Mouse (Mus musculus): ENCODE measurements at regions not wholly inside any gene's neighbourhood (a gene's known extent, or its start where the extent isn't known, plus 50 kb on each side); places are given as distances from the start of the nearest gene placed in this dataset.

- ATAC-seq (replicated peaks; ENCODE audit: insufficient number of reproducible peaks, low FRiP score, low TSS enrichment, poor library complexity, severe bottlenecking), result no peak
Observed at GRCm38 (mm10) chr7:136275651-136276050, 559.5 kb upstream of the Mki67 start.

DNA sequence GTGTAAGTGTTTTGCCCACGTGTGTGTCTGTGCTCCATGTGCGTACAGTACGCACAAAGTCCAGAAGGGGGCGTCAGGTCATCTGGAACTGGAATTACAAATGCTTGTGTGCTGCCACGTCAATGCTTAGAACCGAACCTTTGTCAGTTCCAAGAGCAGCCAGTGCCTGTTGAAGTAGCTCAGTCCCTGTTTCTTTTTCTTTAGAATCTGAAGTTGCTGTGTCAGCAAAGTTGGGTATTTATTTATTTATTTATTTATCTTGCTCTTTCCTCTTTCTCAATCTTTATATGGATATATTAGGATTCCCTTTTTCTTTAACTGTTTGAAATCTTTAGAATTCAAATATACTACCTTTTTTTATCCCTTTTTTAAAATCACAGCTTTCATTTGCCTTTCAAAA lies 567.6 kb upstream of the Mki67 start:
- no peak for ATAC-seq (replicated peaks; ENCODE audit: insufficient number of reproducible peaks, low FRiP score, low TSS enrichment, poor library complexity, severe bottlenecking)

GRCm38 (mm10) chr7:136285606-136286005 lies 569.4 kb upstream of the Mki67 start:
- ATAC-seq (replicated peaks; ENCODE audit: insufficient number of reproducible peaks, low FRiP score, low TSS enrichment, poor library complexity, severe bottlenecking), result no peak

DNA sequence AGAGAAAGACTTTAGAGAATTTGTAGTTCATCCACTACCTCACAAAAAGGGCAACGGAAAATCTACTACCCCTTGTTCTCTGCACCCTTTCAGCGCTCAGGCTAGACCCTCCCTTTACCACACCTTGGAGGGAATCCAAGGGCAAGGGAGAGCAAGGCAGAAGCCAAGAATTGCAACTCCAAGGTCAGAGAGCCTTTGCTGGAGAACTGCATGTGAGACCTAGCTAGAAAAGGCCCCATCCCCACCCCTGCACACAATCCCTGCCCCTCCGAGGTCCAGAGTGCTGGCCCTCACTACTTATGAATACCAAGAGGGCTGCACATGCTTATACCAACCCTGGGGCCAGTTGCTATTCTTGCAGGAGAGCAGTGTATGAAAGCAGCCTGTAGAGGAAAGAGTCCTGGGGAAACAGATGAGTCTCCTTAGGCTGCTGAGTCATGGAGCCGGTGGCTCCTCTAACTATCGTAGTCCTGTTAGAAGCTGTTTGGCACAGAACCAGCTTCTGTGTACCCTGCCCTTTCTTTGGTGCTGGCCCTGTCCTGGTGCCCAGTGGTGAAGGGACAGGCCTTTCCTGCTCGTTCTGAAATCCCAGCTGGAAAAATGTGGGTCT lies 577.5 kb upstream of the Mki67 start:
- ATAC-seq (replicated peaks; ENCODE audit: insufficient number of reproducible peaks, low FRiP score, low TSS enrichment, poor library complexity, severe bottlenecking), result no peak

GRCm38 (mm10) chr7:136294445-136294844 lies 578.3 kb upstream of the Mki67 start:
- ATAC-seq (replicated peaks; ENCODE audit: insufficient number of reproducible peaks, low FRiP score, low TSS enrichment, poor library complexity, severe bottlenecking), result no peak

- ATAC-seq (replicated peaks; ENCODE audit: insufficient number of reproducible peaks, low FRiP score, low TSS enrichment, poor library complexity, severe bottlenecking), result no peak
Observed at GRCm38 (mm10) chr7:136297901-136298513, 581.8 kb upstream of the Mki67 start.

DNA sequence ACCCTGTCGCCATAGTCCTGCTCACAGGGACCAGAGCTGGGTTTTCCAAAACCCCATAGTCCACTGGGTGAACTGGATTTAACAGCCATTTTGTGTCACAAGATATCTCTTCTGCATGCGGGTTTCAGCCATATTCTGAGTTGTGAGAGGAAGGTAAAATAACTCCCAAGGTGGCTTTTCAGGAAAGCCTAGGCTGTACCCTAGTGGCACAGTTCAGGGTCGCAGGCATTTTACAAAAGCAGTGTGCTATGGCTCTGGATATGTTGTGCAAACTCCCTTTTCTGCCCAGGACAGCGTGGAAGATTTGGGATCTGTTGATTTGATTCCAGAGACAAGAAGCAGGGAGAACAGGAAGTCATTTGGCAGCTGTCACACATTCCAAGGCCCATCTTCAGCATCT lies 588.3 kb upstream of the Mgmt start:
- ATAC-seq (replicated peaks; ENCODE audit: insufficient number of reproducible peaks, low FRiP score, low TSS enrichment, poor library complexity, severe bottlenecking), result no peak

- ATAC-seq (replicated peaks; ENCODE audit: insufficient number of reproducible peaks, low FRiP score, low TSS enrichment, poor library complexity, severe bottlenecking), result peak; percentile 43; the same call in 1 of the 2 replicates
Observed at GRCm38 (mm10) chr7:136308765-136309164, 585.6 kb upstream of the Mgmt start.

DNA sequence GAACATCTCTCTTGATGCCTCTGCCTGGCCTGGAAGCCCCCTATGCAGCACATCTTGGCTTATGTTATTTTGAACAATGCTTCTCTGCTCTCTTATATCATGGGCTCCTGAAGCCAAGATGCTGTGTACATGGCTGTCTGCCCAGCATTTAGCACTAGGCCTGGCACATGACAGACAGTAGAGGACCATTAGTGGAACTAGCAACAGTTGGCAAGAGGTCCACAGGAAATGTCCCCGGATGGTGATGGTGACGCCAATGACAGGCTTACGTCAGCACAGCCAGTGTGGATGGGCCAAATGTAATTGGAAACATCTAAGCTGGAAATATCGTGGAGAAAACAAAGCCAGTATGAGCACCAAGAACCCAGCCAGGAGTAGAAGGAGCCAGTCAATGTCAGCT lies 567.1 kb upstream of the Mgmt start:
- ATAC-seq (replicated peaks; ENCODE audit: insufficient number of reproducible peaks, low FRiP score, low TSS enrichment, poor library complexity, severe bottlenecking), result no peak

- no peak for ATAC-seq (replicated peaks; ENCODE audit: insufficient number of reproducible peaks, low FRiP score, low TSS enrichment, poor library complexity, severe bottlenecking)
Observed at GRCm38 (mm10) chr7:136330431-136330830, 564.0 kb upstream of the Mgmt start.

DNA sequence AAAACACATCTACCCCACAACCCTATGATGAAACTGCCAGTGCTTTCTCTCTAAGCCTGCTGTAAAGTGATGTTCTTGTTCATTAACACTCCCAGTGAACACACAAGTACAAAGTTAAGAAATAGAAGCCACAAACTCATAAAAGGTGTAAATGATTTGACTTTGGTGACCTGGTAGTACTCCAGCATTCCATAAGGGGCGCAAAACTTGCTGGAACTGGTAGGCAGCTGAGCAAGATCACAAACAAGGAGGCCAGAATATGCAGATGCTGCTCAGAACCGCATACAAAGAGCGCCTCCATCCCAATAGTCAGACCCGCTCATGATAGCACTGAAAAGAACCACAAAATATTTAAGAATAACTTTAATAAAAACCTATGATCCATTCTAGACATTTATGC lies 561.6 kb upstream of the Mgmt start:
- no peak for ATAC-seq (replicated peaks; ENCODE audit: insufficient number of reproducible peaks, low FRiP score, low TSS enrichment, poor library complexity, severe bottlenecking)

GRCm38 (mm10) chr7:136341599-136342210 lies 552.7 kb upstream of the Mgmt start:
- no peak for ATAC-seq (replicated peaks; ENCODE audit: insufficient number of reproducible peaks, low FRiP score, low TSS enrichment, poor library complexity, severe bottlenecking)

DNA sequence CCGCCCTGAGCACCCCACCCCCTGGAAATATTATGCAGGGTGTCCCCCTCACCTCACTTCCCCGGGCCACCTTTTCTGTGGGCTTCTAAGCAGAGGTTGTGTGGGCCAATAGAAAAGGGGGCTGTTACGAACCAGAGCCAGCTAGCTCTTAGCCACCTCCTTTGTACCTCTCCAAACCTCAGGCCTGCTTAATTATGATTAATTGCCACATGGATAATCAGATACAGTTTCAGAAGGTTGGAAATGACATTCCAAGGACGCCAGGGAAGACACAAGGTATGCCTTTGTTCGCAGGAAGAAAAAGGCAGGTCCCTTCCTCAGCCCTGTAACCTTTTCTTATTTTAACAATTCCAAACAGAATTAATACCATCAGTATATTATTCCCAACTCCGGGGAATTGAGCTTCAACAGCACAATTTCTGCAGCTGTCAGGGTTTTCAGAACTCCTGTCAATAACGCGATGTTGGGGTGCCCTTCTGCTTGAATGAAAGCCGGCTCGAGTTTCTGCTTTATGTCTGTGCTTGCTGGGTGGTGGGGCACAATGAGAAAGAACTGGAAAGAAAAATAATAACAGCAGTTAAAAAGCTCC lies 552.1 kb upstream of the Mgmt start:
- no peak for ATAC-seq (replicated peaks; ENCODE audit: insufficient number of reproducible peaks, low FRiP score, low TSS enrichment, poor library complexity, severe bottlenecking)

DNA sequence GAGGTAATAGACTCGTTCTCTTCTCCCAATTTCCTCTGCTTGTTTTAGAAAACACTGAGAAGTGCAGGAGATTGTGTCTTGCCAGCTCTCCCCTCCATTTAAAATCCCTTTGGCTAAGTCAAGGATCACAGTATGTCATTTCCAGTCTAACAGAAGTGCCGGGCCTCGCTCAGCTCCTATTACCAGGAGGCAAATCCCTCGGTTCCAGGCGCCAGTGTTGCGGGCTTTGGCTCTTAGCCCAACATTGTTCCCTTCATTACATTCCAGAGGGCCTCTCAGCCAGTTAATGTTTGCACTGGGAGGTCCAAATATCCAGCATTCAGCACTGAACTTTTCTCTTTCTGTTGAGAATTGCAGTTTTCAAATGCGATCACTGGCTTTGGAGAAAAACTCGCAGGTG lies 551.6 kb upstream of the Mgmt start:
- ATAC-seq (replicated peaks; ENCODE audit: insufficient number of reproducible peaks, low FRiP score, low TSS enrichment, poor library complexity, severe bottlenecking), result no peak

- ATAC-seq (replicated peaks; ENCODE audit: insufficient number of reproducible peaks, low FRiP score, low TSS enrichment, poor library complexity, severe bottlenecking), result no peak
Observed at GRCm38 (mm10) chr7:136343494-136343893, 550.9 kb upstream of the Mgmt start.

DNA sequence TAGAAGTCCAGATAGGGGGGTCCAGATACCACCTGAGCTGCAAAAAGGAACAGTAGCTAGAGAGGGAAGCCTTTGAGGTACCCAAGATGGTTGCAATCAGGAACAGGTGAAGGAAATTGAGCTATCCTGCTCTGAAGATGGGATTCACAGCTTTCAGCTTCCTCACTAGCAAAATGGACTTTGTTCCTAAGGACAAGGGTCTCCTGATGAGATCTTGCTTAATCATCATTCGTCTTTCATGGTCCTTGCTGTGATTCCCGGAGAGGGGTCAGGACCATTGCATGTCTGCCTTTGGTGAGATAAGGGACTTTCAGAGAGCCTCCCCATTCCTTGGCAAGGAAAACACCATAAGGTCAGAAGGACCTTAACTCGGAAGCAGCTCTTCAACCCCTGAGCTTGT lies 549.4 kb upstream of the Mgmt start:
- ATAC-seq (replicated peaks; ENCODE audit: insufficient number of reproducible peaks, low FRiP score, low TSS enrichment, poor library complexity, severe bottlenecking), result no peak

DNA sequence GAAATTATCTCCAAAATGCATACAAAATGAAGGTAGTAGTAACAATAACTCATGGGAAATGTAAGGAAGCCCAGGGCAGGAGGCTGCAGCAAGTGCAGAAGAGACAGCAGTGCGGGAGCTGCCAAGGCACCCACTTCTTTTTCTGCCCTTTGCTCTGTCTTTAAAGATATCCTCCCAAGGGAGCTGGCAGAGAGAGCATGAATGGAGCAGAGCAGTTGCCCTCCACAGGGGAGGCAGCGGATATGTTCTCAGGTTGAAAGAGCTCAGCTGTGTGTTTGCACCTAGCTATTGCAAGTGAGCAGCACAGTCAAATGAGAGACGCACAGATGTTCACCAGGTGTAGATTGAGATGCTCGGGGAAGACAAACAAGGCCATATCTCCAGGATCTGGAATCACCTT lies 547.9 kb upstream of the Mgmt start:
- no peak for ATAC-seq (replicated peaks; ENCODE audit: insufficient number of reproducible peaks, low FRiP score, low TSS enrichment, poor library complexity, severe bottlenecking)

GRCm38 (mm10) chr7:136348309-136348708 lies 546.1 kb upstream of the Mgmt start:
- ATAC-seq (replicated peaks; ENCODE audit: insufficient number of reproducible peaks, low FRiP score, low TSS enrichment, poor library complexity, severe bottlenecking), result no peak

- no peak for ATAC-seq (replicated peaks; ENCODE audit: insufficient number of reproducible peaks, low FRiP score, low TSS enrichment, poor library complexity, severe bottlenecking)
Observed at GRCm38 (mm10) chr7:136349651-136350050, 544.8 kb upstream of the Mgmt start.

DNA sequence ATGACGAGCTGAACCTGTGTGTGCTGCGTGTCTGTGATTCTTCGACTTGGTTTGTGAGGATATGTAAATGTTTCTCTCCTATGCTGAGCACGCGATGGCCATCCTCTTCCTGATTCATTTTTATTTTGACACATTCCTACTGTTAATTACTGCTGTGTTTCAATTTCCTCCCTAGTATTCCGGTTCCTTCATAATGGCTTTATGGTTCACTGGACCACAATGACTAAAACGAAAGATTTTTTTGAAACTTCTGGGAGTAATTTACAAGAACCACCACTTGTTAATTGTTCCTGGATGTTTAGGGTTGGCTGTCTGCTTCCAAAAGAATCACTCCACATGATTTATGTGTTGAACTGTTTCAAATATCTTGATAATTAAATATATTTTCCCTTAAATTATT lies 537.4 kb upstream of the Mgmt start:
- no peak for ATAC-seq (replicated peaks; ENCODE audit: insufficient number of reproducible peaks, low FRiP score, low TSS enrichment, poor library complexity, severe bottlenecking)
